In genomic region chr5:125348487-125348886, GRCm38 (mm10) we compare ENCODE assay signal across 10 mouse cellular contexts. TPM values are rescaled to one million over a fixed set of nuclear protein-coding genes. Genes with fewer than 3 reads are reported as not detected.
A peak's percentile ranks its signal among the peaks of the same experiment; 100 is the strongest.
DNase-seq lines count a peak whose midpoint lies in the region; ATAC-seq and TF ChIP-seq lines count a peak whose summit lies in the region.
"Had no signal": no experiment of that assay in that cellular context is flagged by ENCODE, and none has a peak within 500 bp of the region (broad histone marks: within the 10 kb centered on the region; RNA-seq: fewer than 3 reads in every experiment).

No protein-coding gene starts in this region.

- no peaks in the 10 kb centered on the region for H3K4me1 ChIP-seq in kidney, embryonic 14.5 days (ENCODE audit: control insufficient read depth, insufficient read depth, low read length)
- H3K4me1 ChIP-seq in lung, postnatal 0 days (ENCODE audit: insufficient read depth, low read depth, low read length): no peaks in the 10 kb centered on the region
- H3K4me1 ChIP-seq: neural tube, embryonic 12.5 days had no signal

- ATAC-seq in kidney, embryonic 14.5 days (ENCODE audit: low FRiP score, low TSS enrichment): 0 out of 2 replicates have a peak, but pooled peaks have one; percentile 16
- peak; percentile 35; the same call in 1 of the 2 replicates for ATAC-seq in lung, postnatal 0 days

- no peak overlapping the region for H3K27ac ChIP-seq in kidney, embryonic 14.5 days (ENCODE audit: low read depth, low read length)
- no peak overlapping the region for H3K27ac ChIP-seq in lung, postnatal 0 days (ENCODE audit: low read length)
- H3K27ac ChIP-seq: heart, embryonic 15.5 days; neural tube, embryonic 12.5 days had no signal

- no peaks in the 10 kb centered on the region for H3K27me3 ChIP-seq in kidney, embryonic 14.5 days (ENCODE audit: control insufficient read depth, insufficient read depth, low read length)
- no peaks in the 10 kb centered on the region for H3K27me3 ChIP-seq in lung, postnatal 0 days (replicated peaks; ENCODE audit: insufficient read depth, low read length)
- H3K27me3 ChIP-seq: heart, embryonic 15.5 days; neural tube, embryonic 12.5 days had no signal

- TF ChIP-seq CTCF in lung, postnatal 0 days (IDR thresholded peaks at IDR 0.05): peak; percentile 79

- H3K9ac ChIP-seq in kidney, embryonic 14.5 days (ENCODE audit: low read depth, low read length): no peak overlapping the region
- H3K9ac ChIP-seq in lung, postnatal 0 days (replicated peaks; ENCODE audit: low read depth): no peak overlapping the region
- H3K9ac ChIP-seq: heart, embryonic 15.5 days; neural tube, embryonic 12.5 days had no signal

- H3K9me3 ChIP-seq in kidney, embryonic 14.5 days (ENCODE audit: control insufficient read depth, low read length): no peaks in the 10 kb centered on the region; the same call in 1 of the 2 replicates
- H3K9me3 ChIP-seq in lung, postnatal 0 days (ENCODE audit: low read length): no peaks in the 10 kb centered on the region
- H3K9me3 ChIP-seq: heart, embryonic 15.5 days; neural tube, embryonic 12.5 days had no signal

- TF ChIP-seq EP300 in lung, postnatal 0 days (IDR thresholded peaks at IDR 0.05): no peak

- DNase-seq in cerebellum, postnatal 14 days: peak; percentile 54 to 71
- DNase-seq in cerebellum, adult 11-12 months: no peak
- peak; percentile 52 for DNase-seq in right cerebral cortex, postnatal 4 days
- DNase-seq in right cerebral cortex, postnatal 25 days: no peak
- peak; percentile 63 for DNase-seq in embryo, embryonic 10.5 days (ENCODE audit: low spot score)
- peak; percentile 46 for DNase-seq in lung, postnatal 0 days (ENCODE audit: low spot score)
- peak; percentile 62 for DNase-seq in thymus, postnatal 0 days (ENCODE audit: low spot score)

- no peaks in the 10 kb centered on the region for H3K36me3 ChIP-seq in kidney, embryonic 14.5 days (ENCODE audit: control insufficient read depth, insufficient read depth, low read length)
- no peaks in the 10 kb centered on the region for H3K36me3 ChIP-seq in lung, postnatal 0 days (ENCODE audit: insufficient read depth, low read length)
- H3K36me3 ChIP-seq: heart, embryonic 15.5 days; neural tube, embryonic 12.5 days had no signal

- WGBS in kidney, embryonic 14.5 days: 45% methylated on average over 8 of the region's 8 CpGs
- whole genome bisulfite sequencing in lung, postnatal 0 days: 33% methylated on average over 8 of the region's 8 CpGs

- no peak overlapping the region for H3K4me3 ChIP-seq in kidney, embryonic 14.5 days (ENCODE audit: low read length)
- no peak overlapping the region for H3K4me3 ChIP-seq in lung, postnatal 0 days (ENCODE audit: low read depth, low read length)
- H3K4me3 ChIP-seq: heart, embryonic 15.5 days; neural tube, embryonic 12.5 days had no signal

- no peak overlapping the region for H3K4me2 ChIP-seq in kidney, embryonic 14.5 days (replicated peaks; ENCODE audit: low read depth, low read length)
- no peak overlapping the region for H3K4me2 ChIP-seq in lung, postnatal 0 days (replicated peaks; ENCODE audit: low read depth, low read length)
- H3K4me2 ChIP-seq: heart, embryonic 15.5 days; neural tube, embryonic 12.5 days had no signal

RNA-seq across cellular contexts. Expression of gene Scarb1, which starts 7.6 kb away (rescaled TPM):
- 34.8 and 48.8 TPM in 2 replicates for polyA plus RNA-seq in kidney, embryonic 14.5 days (2014; fragmentation: Nextera tagmentation; extraction: Ambion mirVana)
- polyA plus RNA-seq in lung, postnatal 0 days (2015; fragmentation: Nextera tagmentation; extraction: Ambion mirVana): 54.9 and 64.9 TPM in 2 replicates
- 36.7 and 37.9 TPM in 2 replicates for polyA plus RNA-seq in thymus, postnatal 0 days (2015; fragmentation: Nextera tagmentation; extraction: Ambion mirVana)

RNA-seq across cellular contexts. Expression of gene Gm10382, which starts 40.6 kb away (rescaled TPM):
- polyA plus RNA-seq in kidney, embryonic 14.5 days (2014; fragmentation: Nextera tagmentation; extraction: Ambion mirVana): 0.16 and 0.41 TPM in 2 replicates
- 0.63 and 0.77 TPM in 2 replicates for polyA plus RNA-seq in lung, postnatal 0 days (2015; fragmentation: Nextera tagmentation; extraction: Ambion mirVana)
- polyA plus RNA-seq in thymus, postnatal 0 days (2015; fragmentation: Nextera tagmentation; extraction: Ambion mirVana): 0.44 and 0.74 TPM in 2 replicates

RNA-seq across cellular contexts. Expression of gene Ubc, which starts 41.5 kb away (rescaled TPM):
- polyA plus RNA-seq in kidney, embryonic 14.5 days (2014; fragmentation: Nextera tagmentation; extraction: Ambion mirVana): 715 and 1,051 TPM in 2 replicates
- 751 and 865 TPM in 2 replicates for polyA plus RNA-seq in lung, postnatal 0 days (2015; fragmentation: Nextera tagmentation; extraction: Ambion mirVana)
- 532 and 603 TPM in 2 replicates for polyA plus RNA-seq in thymus, postnatal 0 days (2015; fragmentation: Nextera tagmentation; extraction: Ambion mirVana)

Comparison
In these comparisons a context has a peak if more than half of its experiments do, and no peak if none do; other contexts are left out.
1. DNase-seq: peak in cerebellum, postnatal 14 days (2 of 2), right cerebral cortex, postnatal 4 days (single experiment), embryo, embryonic 10.5 days (single experiment), lung, postnatal 0 days (single experiment) and thymus, postnatal 0 days (single experiment); none in cerebellum, adult 11-12 months (single experiment) and right cerebral cortex, postnatal 25 days (single experiment).